Mouse (Mus musculus) kidney, adult 2 months (tissue): ENCODE measurements around the gene Mtr.

Experiments
- CTCF ChIP-seq: fragments of 200-500 bp; conservative IDR thresholded peaks from 2 replicates; pipeline ENCODE4 v1.5.1; 2011; ENCODE audit warnings: low read depth, mild to moderate bottlenecking, control low read depth, low read length, moderate library complexity, mixed read lengths; ENCODE audit not compliant: insufficient read depth, insufficient read length
- POLR2A ChIP-seq: fragments of 200-500 bp; IDR thresholded peaks from one replicate; pipeline ENCODE4 v1.6.1; 2011; ENCODE audit warnings: low read depth, low read length, control low read depth

DNA sequence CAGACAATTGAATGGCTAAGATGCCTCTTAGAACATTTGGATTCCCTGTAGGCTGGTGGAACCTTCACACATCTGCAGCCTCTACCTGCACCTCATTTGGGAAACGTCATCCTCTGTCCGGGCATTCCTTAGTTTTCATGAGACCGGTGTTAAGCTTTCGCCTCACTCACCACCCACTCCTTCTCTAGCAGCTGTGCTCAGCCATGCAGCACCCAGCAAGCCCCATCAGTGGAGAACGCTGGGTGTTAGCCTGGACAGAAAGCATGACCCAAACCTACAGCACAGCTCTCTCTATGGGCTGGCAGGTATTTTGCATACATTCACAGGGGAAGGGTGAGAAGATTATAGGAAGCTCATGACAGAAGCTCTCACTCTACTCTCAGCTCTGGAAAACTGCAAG lies 114.6 kb downstream of the Mtr start:
- TF ChIP-seq POLR2A (no peak), CTCF (no peak)
